30 mouse cellular contexts compared by ENCODE assay signal in the genomic region with DNA sequence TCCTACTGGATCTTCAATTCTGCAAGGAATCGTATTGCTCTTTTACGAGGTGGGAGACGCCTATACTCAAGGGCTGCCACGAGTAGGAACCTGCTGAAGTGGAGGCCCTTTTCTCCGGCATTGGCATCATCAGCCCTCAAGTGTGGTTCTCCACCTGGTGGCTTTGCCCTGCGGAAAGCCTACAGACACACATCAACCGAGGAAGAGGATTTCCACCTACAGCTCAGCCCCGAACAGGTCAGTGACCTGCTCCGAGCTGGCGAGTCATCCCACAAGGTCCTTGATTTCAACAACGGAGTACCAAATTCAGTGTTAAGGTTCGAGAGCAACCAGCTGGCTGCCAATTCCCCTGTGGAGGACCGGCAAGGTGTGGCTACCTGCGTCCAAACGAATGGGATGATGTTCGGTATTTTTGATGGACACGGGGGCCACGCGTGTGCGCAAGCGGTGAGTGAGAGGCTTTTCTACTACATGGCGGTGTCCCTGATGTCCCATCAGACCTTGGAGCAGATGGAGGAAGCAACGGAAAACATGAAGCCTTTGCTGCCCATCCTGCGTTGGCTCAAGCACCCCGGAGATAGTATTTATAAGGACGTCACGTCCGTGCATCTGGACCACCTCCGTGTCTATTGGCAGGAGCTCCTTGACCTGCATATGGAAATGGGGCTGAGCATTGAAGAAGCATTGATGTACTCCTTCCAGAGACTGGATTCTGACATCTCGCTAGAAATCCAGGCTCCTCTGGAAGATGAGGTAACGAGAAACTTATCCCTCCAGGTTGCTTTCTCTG. TPM values are rescaled to one million over a fixed set of nuclear protein-coding genes. Genes with fewer than 3 reads are reported as not detected.
DNase-seq lines count a peak whose midpoint lies in the region; ATAC-seq and TF ChIP-seq lines count a peak whose summit lies in the region.
"Had no signal": no experiment of that assay in that cellular context is flagged by ENCODE, and none has a peak within 500 bp of the region (broad histone marks: within the 10 kb centered on the region; RNA-seq: fewer than 3 reads in every experiment).

No protein-coding gene starts in this region.

- no peak for TF ChIP-seq EP300 in lung, postnatal 0 days (IDR thresholded peaks at IDR 0.05)

- no peaks in the 10 kb centered on the region for H3K9me3 ChIP-seq in lung, postnatal 0 days (ENCODE audit: low read length)
- H3K9me3 ChIP-seq in E14TG2a.4 (ENCODE audit: low read length): no peaks in the 10 kb centered on the region
- no peaks in the 10 kb centered on the region for H3K9me3 ChIP-seq in hindbrain, postnatal 0 days (ENCODE audit: low read length)
- H3K9me3 ChIP-seq: embryonic facial prominence, embryonic 12.5 days; embryonic facial prominence, embryonic 15.5 days; forebrain, embryonic 13.5 days; hindbrain, embryonic 10.5 days; hindbrain, embryonic 13.5 days had no signal

- no peak for TF ChIP-seq CTCF in lung, postnatal 0 days (IDR thresholded peaks at IDR 0.05)
- TF ChIP-seq CTCF in E14TG2a.4 (conservative IDR thresholded peaks at IDR 0.05; ENCODE audit: low read length): no peak
- TF ChIP-seq CTCF in hindbrain, postnatal 0 days (IDR thresholded peaks at IDR 0.05; ENCODE audit: low read depth): no peak

- intact Hi-C loops in heart, postnatal 25 days (cut with DNase I): no loop called here

- no peak overlapping the region for H3K4me2 ChIP-seq in lung, postnatal 0 days (replicated peaks; ENCODE audit: low read depth, low read length)
- H3K4me2 ChIP-seq in hindbrain, postnatal 0 days (ENCODE audit: low read depth, low read length): no peak overlapping the region
- H3K4me2 ChIP-seq: embryonic facial prominence, embryonic 12.5 days; embryonic facial prominence, embryonic 15.5 days; forebrain, embryonic 13.5 days; heart, embryonic 11.5 days; hindbrain, embryonic 13.5 days had no signal

- no peak overlapping the region for H3K9ac ChIP-seq in lung, postnatal 0 days (replicated peaks; ENCODE audit: low read depth)
- H3K9ac ChIP-seq in hindbrain, postnatal 0 days (replicated peaks; ENCODE audit: low read length): no peak overlapping the region
- H3K9ac ChIP-seq: embryonic facial prominence, embryonic 12.5 days; embryonic facial prominence, embryonic 15.5 days; forebrain, embryonic 13.5 days had no signal

- 80% methylated on average over 31 of the region's 31 CpGs for WGBS in lung, postnatal 0 days
- 94% methylated on average over 31 of the region's 31 CpGs for WGBS in hindbrain, postnatal 0 days

- H3K27me3 ChIP-seq in lung, postnatal 0 days (replicated peaks; ENCODE audit: insufficient read depth, low read length): no peaks in the 10 kb centered on the region
- H3K27me3 ChIP-seq in E14TG2a.4 (ENCODE audit: insufficient read depth, low read length): peaks cover 5% of the 10 kb centered on the region; the same call in 1 of the 2 replicates
- H3K27me3 ChIP-seq in hindbrain, postnatal 0 days (ENCODE audit: insufficient read depth, low read length): no peaks in the 10 kb centered on the region
- H3K27me3 ChIP-seq: embryonic facial prominence, embryonic 12.5 days; embryonic facial prominence, embryonic 15.5 days; forebrain, embryonic 13.5 days; hindbrain, embryonic 13.5 days had no signal

- no peak for ATAC-seq in lung, postnatal 0 days
- ATAC-seq in hindbrain, postnatal 0 days: no peak
- ATAC-seq: activated CD4-positive, CD25-positive, alpha-beta regulatory T cell, adult 4 months; CD4-positive, CD25-positive, alpha-beta regulatory T cell, adult 4 months; forebrain, embryonic 13.5 days; forebrain, embryonic 16.5 days; hindbrain, embryonic 16.5 days; inflammation-experienced regulatory T-cells, adult 6 months; intestine, embryonic 16.5 days had no signal

- H3K4me1 ChIP-seq in lung, postnatal 0 days (ENCODE audit: insufficient read depth, low read depth, low read length): peaks cover 7% of the 10 kb centered on the region; the same call in 1 of the 2 replicates
- peaks cover 55% of the 10 kb centered on the region for H3K4me1 ChIP-seq in E14TG2a.4 (replicated peaks; ENCODE audit: low read depth, low read length)
- peaks cover 4% of the 10 kb centered on the region; the same call in 1 of the 2 replicates for H3K4me1 ChIP-seq in hindbrain, postnatal 0 days (ENCODE audit: insufficient read depth, low read length)

- H3K27ac ChIP-seq in lung, postnatal 0 days (ENCODE audit: low read length): no peak overlapping the region
- H3K27ac ChIP-seq in hindbrain, postnatal 0 days: no peak overlapping the region
- H3K27ac ChIP-seq: embryonic facial prominence, embryonic 12.5 days; embryonic facial prominence, embryonic 15.5 days; forebrain, embryonic 13.5 days; hindbrain, embryonic 10.5 days; hindbrain, embryonic 13.5 days had no signal

- peaks cover 14% of the 10 kb centered on the region for H3K36me3 ChIP-seq in lung, postnatal 0 days (ENCODE audit: insufficient read depth, low read length)
- peaks cover 47% of the 10 kb centered on the region for H3K36me3 ChIP-seq in E14TG2a.4 (ENCODE audit: insufficient read depth, low read length)
- H3K36me3 ChIP-seq in hindbrain, postnatal 0 days (ENCODE audit: insufficient read depth, low read length): peaks cover 18% of the 10 kb centered on the region

- no peak overlapping the region for H3K4me3 ChIP-seq in lung, postnatal 0 days (ENCODE audit: low read depth, low read length)
- 0 out of 2 replicates have a peak overlapping the region, but pooled peaks have one; percentile 7 for H3K4me3 ChIP-seq in E14TG2a.4 (replicated peaks; ENCODE audit: low read length)
- H3K4me3 ChIP-seq in hindbrain, postnatal 0 days (ENCODE audit: low read length): no peak overlapping the region
- H3K4me3 ChIP-seq: embryonic facial prominence, embryonic 12.5 days; embryonic facial prominence, embryonic 15.5 days; forebrain, embryonic 13.5 days; hindbrain, embryonic 10.5 days; hindbrain, embryonic 13.5 days had no signal

- DNase-seq in cerebellum, adult 11-12 months: peak; percentile 25
- no peak for DNase-seq in cerebellum, adult 18-20 months
- DNase-seq in heart, adult 11 months: peak; percentile 87
- DNase-seq in heart, postnatal 25 days (ENCODE audit: low spot score): no peak
- peak; percentile 33 for DNase-seq in lung, postnatal 0 days (ENCODE audit: low spot score)
- no peak for DNase-seq in lung, postnatal 10 days
- no peak for DNase-seq in hindbrain, postnatal 0 days (ENCODE audit: low spot score)
- DNase-seq: adrenal gland, postnatal 25 days; cerebellum, adult 8-10 months; cerebellum, postnatal 25 days; gastrocnemius, postnatal 10 days; gastrocnemius, postnatal 36 days; heart, postnatal 36 days had no signal

RNA-seq across cellular contexts. Expression of a gene that starts 2.5 kb away (rescaled TPM):
- total RNA-seq in heart, postnatal 25 days (2021): 10 to 100 TPM; 20.1 to 29.0 TPM
- polyA plus RNA-seq in lung, postnatal 0 days (2015; fragmentation: Nextera tagmentation; extraction: Ambion mirVana): 5.9 and 6.0 TPM in 2 replicates
- total RNA-seq in hindbrain, postnatal 0 days (2014; rRNA removed): 12.1 and 12.3 TPM in 2 replicates
- 14.2 and 15.3 TPM in 2 replicates for polyA plus RNA-seq in hindbrain, postnatal 0 days (2015; fragmentation: Nextera tagmentation; extraction: Ambion mirVana)

RNA-seq across cellular contexts. Expression of a gene that starts 30.5 kb away (rescaled TPM):
- 1 to 10 TPM; 2.4 to 3.1 TPM for total RNA-seq in heart, postnatal 25 days (2021)
- 13.8 and 17.2 TPM in 2 replicates for polyA plus RNA-seq in lung, postnatal 0 days (2015; fragmentation: Nextera tagmentation; extraction: Ambion mirVana)
- not detected in 2 replicates for total RNA-seq in hindbrain, postnatal 0 days (2014; rRNA removed)
- not detected in 2 replicates for polyA plus RNA-seq in hindbrain, postnatal 0 days (2015; fragmentation: Nextera tagmentation; extraction: Ambion mirVana)
- total RNA-seq: adrenal gland, postnatal 25 days; common myeloid progenitor, adult 5-6 weeks; ES-E14; gastrocnemius, postnatal 36 days; granulocyte monocyte progenitor cell, adult 5-6 weeks had no signal
- polyA plus RNA-seq: activated CD4-positive, CD25-positive, alpha-beta regulatory T cell, adult 4 months; C2C12; CD4-positive, CD25-positive, alpha-beta regulatory T cell, adult 4 months; embryonic facial prominence, embryonic 12.5 days; forebrain, embryonic 13.5 days; forebrain, embryonic 16.5 days; hindbrain, embryonic 10.5 days; hindbrain, embryonic 13.5 days; hindbrain, embryonic 16.5 days; inflammation-experienced regulatory T-cells, adult 6 months had no signal

RNA-seq across cellular contexts. Expression of a gene that starts 37.4 kb away (rescaled TPM):
- 100 to 1,000 TPM; 323 to 376 TPM for total RNA-seq in heart, postnatal 25 days (2021)
- polyA plus RNA-seq in lung, postnatal 0 days (2015; fragmentation: Nextera tagmentation; extraction: Ambion mirVana): 19.9 and 22.6 TPM in 2 replicates
- 3.9 and 5.1 TPM in 2 replicates for total RNA-seq in hindbrain, postnatal 0 days (2014; rRNA removed)
- 2.4 and 2.7 TPM in 2 replicates for polyA plus RNA-seq in hindbrain, postnatal 0 days (2015; fragmentation: Nextera tagmentation; extraction: Ambion mirVana)

RNA-seq across cellular contexts. Expression of a gene that starts 48.0 kb away (rescaled TPM):
- total RNA-seq in heart, postnatal 25 days (2021): 10 to 100 TPM; 58.7 to 66.5 TPM
- polyA plus RNA-seq in lung, postnatal 0 days (2015; fragmentation: Nextera tagmentation; extraction: Ambion mirVana): 70.2 and 72.9 TPM in 2 replicates
- total RNA-seq in hindbrain, postnatal 0 days (2014; rRNA removed): 55.2 and 73.6 TPM in 2 replicates
- polyA plus RNA-seq in hindbrain, postnatal 0 days (2015; fragmentation: Nextera tagmentation; extraction: Ambion mirVana): 103 and 104 TPM in 2 replicates

RNA-seq across cellular contexts. Expression of a gene that starts 59.2 kb away (rescaled TPM):
- total RNA-seq in heart, postnatal 25 days (2021): 1 to 10 TPM; 2.9 to 3.4 TPM
- polyA plus RNA-seq in lung, postnatal 0 days (2015; fragmentation: Nextera tagmentation; extraction: Ambion mirVana): 0.84 and 0.87 TPM in 2 replicates
- total RNA-seq in hindbrain, postnatal 0 days (2014; rRNA removed): 2.0 and 2.3 TPM in 2 replicates
- 3.1 and 3.5 TPM in 2 replicates for polyA plus RNA-seq in hindbrain, postnatal 0 days (2015; fragmentation: Nextera tagmentation; extraction: Ambion mirVana)
- total RNA-seq: granulocyte monocyte progenitor cell, adult 5-6 weeks had no signal

Comparison
In these comparisons a context has a peak if more than half of its experiments do, and no peak if none do; other contexts are left out.
1. DNase-seq: peak in cerebellum, adult 11-12 months (single experiment), heart, adult 11 months (single experiment) and lung, postnatal 0 days (single experiment); none in cerebellum, adult 18-20 months (0 of 2), heart, postnatal 25 days (single experiment), lung, postnatal 10 days (single experiment) and hindbrain, postnatal 0 days (single experiment).
2. RNA of a gene that starts 37.4 kb away (total RNA-seq): 323 to 376 TPM in heart, postnatal 25 days; 3.9 to 5.1 TPM in hindbrain, postnatal 0 days; every median in the first group is over 10 times any median in the second.